Mouse (Mus musculus) megakaryocyte progenitor cell, adult 5-6 weeks (primary cell): ENCODE data around the gene Wfdc8. TPM values are rescaled to one million over a fixed set of nuclear protein-coding genes. Genes with fewer than 3 reads are reported as not detected.
"Not testable (repeated sequence)": the region's sequence is repeated elsewhere in the genome, so short reads cannot be mapped to it uniquely, and the experiment has no call there.

Experiments used
- ATAC-seq: replicated peaks from 2 replicates; pipeline ENCODE4 v1.8.0; 2016; ENCODE audit warnings: mild to moderate bottlenecking, moderate TSS enrichment, inconsistent platforms; ENCODE audit not compliant: poor library complexity
- total RNA-seq, 2 experiments: library from RNA; stranded (forward) in 1 of 2; stranded (reverse) in 1 of 2; fragments of 157-497, 149-512 nt in 1 of 2; fragments of 200-1000 nt in 1 of 2; gene quantifications; 2 replicates each; pipeline versions ENCODE4 v1.2.3 to v1.2.4; 2015 to 2017

Gene Wfdc8
- total RNA-seq (2015) (not detected in 2 replicates), total RNA-seq (2017) (not detected in 2 replicates)

DNA sequence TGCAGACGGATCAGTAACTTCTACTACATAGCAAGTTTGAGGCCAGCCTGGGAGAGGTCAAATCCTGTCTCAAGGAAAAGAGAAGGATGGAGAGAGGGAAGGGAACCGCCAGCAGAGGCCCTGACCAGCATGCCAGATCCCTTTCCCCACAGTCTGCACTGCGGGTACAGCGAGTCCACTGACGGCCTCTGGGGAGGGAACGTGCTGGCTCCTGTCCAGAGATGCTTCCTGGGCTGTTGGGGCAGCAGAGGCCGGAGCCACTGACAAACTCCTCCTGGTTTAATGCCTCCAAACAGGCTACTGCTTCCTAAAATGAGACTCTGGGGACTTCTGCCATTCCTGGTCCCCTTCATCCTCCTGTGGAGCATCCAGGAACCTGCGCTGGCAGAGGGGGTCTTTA is at the start of gene Wfdc8, which contains the start of gene Wfdc6b:
Gene Wfdc8, minus strand, starts transcription at position 156 of the 400 bp plus-strand sequence.
Gene Wfdc6b, plus strand, starts transcription at position 52 of the 400 bp plus-strand sequence.
- ATAC-seq: not testable (repeated sequence)

GRCm38 (mm10) chr2:164656483-164656882 is 43.1 kb upstream of the Wfdc8 start, which contains the start of gene Wfdc9:
Gene Wfdc9, minus strand, starts transcription at chr2:164656583.
- ATAC-seq: no peak

GRCm38 (mm10) chr2:164655858-164656257 is 42.4 kb upstream of the Wfdc8 start, which contains the start of gene Wfdc10:
Gene Wfdc10, plus strand, starts transcription at chr2:164656046.
- ATAC-seq: peak; percentile 95

DNA sequence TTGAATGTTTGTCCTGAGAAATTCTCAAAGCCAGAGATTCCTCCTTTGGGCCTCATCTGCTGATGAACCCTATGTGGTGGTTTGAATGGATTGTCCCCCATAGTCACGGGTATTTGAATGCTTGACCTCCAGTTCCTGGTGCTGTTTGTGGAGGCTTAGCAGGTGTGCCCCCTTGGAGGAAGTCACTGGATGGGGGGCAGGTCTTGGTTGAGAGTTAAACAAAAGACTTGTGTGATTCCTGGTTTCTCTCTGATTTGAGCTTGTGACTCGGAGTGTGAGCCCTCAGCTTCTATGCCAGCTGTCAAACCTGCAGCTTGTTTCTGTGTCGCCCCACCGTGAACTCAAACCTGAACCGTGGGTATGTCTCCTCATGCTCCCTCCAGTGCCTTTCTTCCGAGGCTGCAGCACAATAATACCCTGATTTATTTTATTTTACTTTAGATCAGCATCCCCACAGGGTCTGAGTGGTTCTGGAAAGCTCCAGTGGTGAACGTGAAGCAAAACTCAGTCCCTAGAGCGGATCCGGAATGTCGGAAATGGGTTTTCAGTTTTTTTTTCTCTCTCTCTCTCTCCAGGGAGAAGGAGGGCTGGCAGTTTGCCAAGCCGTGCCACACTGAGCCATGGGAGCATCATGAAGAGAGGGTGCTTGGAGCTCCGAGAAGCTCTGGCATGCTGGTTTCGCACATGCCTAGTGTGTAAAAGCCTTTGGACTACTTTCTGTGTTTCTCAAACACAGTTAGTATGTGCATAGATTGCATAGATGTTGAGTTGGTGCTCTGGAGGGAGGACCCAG is 28.7 kb upstream of the Wfdc8 start:
- no peak for ATAC-seq

GRCm38 (mm10) chr2:164641129-164641528 is 27.7 kb upstream of the Wfdc8 start:
- ATAC-seq: peak; percentile 96

DNA sequence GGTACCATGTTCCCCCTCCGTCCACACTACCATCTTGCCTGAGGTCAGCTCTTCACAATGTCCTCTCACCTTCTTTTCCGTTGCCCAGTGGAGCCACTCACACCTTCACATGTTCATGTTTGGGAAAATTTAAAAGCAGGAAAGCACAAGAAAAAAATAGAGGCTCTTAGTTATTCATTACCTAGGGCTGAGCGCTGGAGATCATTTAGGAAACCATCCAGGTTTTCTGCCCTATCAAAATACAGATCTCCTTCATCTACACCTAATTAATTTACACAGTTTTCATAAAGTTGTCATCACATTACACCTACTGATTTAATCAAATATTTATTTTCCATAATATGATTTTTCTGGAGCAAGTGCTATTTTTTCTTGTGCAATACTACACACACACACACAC is 25.3 kb upstream of the Wfdc8 start, which contains the start of gene Wfdc16:
Gene Wfdc16, minus strand, starts transcription at position 101 of the 400 bp plus-strand sequence.
- no peak for ATAC-seq

DNA sequence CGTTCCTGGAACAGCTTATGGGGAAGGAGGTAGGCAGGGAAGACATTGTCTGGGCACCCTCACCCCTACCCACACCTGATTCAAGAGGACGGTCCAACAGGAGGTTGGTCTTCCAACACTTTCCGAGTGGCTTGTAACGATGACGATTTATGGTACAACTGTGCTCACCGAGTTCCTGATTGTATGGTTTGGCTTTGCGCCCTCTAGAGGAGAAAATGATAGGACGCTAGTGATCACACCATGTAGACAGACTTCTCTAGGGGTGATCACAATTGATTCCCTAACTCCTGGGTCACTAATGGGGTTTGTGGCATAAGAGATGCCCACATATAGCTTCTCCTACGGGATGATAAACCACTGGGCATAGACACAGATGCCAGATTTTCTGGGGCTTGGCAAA is 21.8 kb upstream of the Wfdc8 start:
- ATAC-seq: no peak

- no peak for ATAC-seq
Observed at GRCm38 (mm10) chr2:164621775-164622174, 8.3 kb upstream of the Wfdc8 start.

DNA sequence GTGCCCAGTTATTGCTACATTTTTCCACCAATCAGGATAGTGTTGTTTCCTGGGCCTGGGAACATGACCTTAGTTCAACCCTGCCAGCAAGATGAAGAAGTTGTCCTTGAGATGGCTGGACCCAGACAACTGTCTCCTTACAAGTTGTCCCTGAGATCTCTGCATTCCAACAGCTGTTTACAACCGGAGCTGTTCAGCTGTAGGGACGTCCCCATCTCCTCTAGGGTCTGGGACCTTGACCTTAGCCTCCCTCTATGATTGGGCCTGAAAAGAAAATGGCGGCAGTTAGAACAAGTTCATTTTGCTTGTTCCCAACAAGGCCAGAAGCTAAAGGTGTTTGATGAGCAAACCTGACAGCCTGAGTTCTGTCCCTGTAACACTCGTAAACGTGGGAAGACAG is 5.6 kb upstream of the Wfdc8 start:
- no peak for ATAC-seq

GRCm38 (mm10) chr2:164615386-164615785 is 2.0 kb upstream of the Wfdc8 start:
- no peak for ATAC-seq

GRCm38 (mm10) chr2:164608781-164609180 is 4.6 kb downstream of the Wfdc8 start:
- ATAC-seq: no peak

- ATAC-seq: no peak
Observed at GRCm38 (mm10) chr2:164604411-164604810, 9.0 kb downstream of the Wfdc8 start.

DNA sequence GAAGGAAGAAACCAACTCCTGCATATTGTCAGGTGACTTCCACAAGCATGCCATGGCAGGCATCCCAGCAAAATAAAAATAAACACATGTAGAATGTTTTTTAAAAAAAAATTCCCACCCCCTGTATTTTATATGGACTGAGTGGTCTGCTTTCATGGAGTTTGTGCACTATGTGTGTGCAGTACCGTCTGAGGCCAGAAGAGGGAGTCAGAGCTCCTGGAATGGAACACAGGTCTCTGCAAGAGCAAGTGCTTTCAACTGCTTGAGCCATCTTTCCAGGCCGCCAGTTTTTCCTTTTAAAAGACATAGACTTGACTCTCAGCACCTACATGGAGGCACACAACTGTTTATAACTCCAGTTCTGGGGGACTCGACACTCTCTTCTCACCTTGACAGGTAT is 9.9 kb downstream of the Wfdc8 start:
- no peak for ATAC-seq

GRCm38 (mm10) chr2:164600179-164600578 is 13.2 kb downstream of the Wfdc8 start:
- ATAC-seq: 0 out of 2 replicates have a peak, but pooled peaks have one; percentile 17

GRCm38 (mm10) chr2:164593494-164593893 is 19.9 kb downstream of the Wfdc8 start, which contains the start of gene Eppin:
Gene Eppin, minus strand, starts transcription at chr2:164593594.
- no peak for ATAC-seq

GRCm38 (mm10) chr2:164592014-164592413 is 21.4 kb downstream of the Wfdc8 start:
- ATAC-seq: peak; percentile 69

DNA sequence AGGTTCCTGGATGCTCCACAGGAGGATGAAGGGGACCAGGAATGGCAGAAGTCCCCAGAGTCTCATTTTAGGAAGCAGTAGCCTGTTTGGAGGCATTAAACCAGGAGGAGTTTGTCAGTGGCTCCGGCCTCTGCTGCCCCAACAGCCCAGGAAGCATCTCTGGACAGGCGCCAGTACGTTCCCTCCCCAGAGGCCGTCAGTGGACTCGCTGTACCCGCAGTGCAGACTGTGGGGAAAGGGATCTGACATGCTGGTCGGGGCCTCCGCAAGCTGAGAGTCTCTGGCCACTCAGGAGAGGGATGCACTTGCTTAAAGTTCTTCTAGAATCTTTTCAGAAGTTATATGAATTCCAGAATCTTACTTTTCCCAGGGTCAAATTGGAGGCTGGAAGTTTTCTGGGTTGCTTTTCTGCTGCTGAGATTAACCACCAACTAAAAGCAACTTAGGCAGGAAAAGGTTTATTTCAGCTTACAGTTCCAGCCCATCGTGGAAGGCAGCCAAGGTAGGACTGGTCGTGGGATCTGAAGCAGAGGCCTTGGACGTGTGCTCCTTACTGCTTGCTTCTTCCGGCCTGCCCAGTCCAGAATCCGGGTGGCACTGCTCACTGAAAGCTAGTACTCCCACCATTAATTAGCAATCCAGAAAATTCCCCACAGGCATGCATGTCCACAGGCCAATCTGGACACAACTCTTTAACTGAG is 28.3 kb downstream of the Wfdc8 start, which contains the start of gene Wfdc6a:
Gene Wfdc6a, minus strand, starts transcription at position 423 of the 701 bp plus-strand sequence.
- not testable (repeated sequence) for ATAC-seq

GRCm38 (mm10) chr2:164573359-164573758 is 40.1 kb downstream of the Wfdc8 start, which contains the start of gene Spint3:
Gene Spint3, minus strand, starts transcription at chr2:164573459.
- ATAC-seq: not testable (repeated sequence)

GRCm38 (mm10) chr2:164567460-164567859 is 46.0 kb downstream of the Wfdc8 start:
- ATAC-seq: 0 out of 2 replicates have a peak, but pooled peaks have one; percentile 21

DNA sequence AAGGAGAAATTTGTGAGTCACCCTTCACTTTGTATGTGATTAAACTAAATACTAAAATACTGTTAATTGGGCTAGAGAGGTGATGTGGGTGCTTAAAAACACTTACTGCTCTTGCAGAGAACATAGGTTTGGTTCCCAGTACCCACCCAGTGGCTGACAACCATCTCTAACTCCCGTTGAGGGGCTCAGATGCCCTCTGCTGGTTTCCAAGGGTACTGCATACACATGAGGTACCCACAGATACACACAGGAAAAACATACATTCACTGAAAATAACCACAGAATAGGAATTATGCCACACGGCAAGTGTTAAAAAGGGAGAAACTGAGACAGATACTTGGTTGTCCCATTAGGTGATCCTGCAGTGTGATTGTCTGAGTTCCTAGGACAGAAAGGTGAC is 46.4 kb downstream of the Wfdc8 start:
- no peak for ATAC-seq

- no peak for ATAC-seq
Observed at GRCm38 (mm10) chr2:164564346-164564745, 49.1 kb downstream of the Wfdc8 start.
